ENCODE assay signal across 17 mouse cellular contexts in genomic region chrX:151067876-151068275, GRCm38 (mm10).
"Had no signal": no experiment of that assay in that cellular context is flagged by ENCODE, and none has a peak within 500 bp of the region (broad histone marks: within the 10 kb centered on the region; RNA-seq: fewer than 3 reads in every experiment).

No protein-coding gene starts in this region.

- DNase-seq: lung, adult 18-20 months; lung, embryonic 14.5 days; lung, postnatal 10 days; lung, postnatal 4 days; midbrain, embryonic 14.5 days; retina, postnatal 1 day; right cerebral cortex, postnatal 4 days; spleen, adult 18-20 months; thymus, postnatal 14 days; thymus, postnatal 36 days had no signal

- ATAC-seq: midbrain, embryonic 16.5 days had no signal

- H3K27me3 ChIP-seq: neural tube, embryonic 13.5 days; neural tube, embryonic 15.5 days had no signal

- H3K4me1 ChIP-seq: midbrain, embryonic 10.5 days; midbrain, embryonic 12.5 days; neural tube, embryonic 13.5 days; neural tube, embryonic 15.5 days had no signal

- H3K4me3 ChIP-seq: midbrain, embryonic 10.5 days; midbrain, embryonic 12.5 days; myocyte; neural tube, embryonic 13.5 days; neural tube, embryonic 15.5 days had no signal

- H3K27ac ChIP-seq: liver, embryonic 14.5 days; midbrain, embryonic 10.5 days; midbrain, embryonic 12.5 days; neural tube, embryonic 13.5 days; neural tube, embryonic 15.5 days had no signal
